Mouse (Mus musculus) CH12.LX (cell line): ENCODE measurements at regions not wholly inside any gene's neighbourhood (a gene's known extent, or its start where the extent isn't known, plus 50 kb on each side); places are given as distances from the start of the nearest gene placed in this dataset.

ENCODE experiments used
- DNase-seq: peaks from one replicate; pipeline ENCODE4 v3.0.0-alpha.2; 2013; ENCODE audit errors: extremely low read depth
- H3K27ac ChIP-seq: 2 replicates; pipeline ENCODE4 v1.5.1; 2012; ENCODE audit warnings: low read depth, mild to moderate bottlenecking, control low read depth, moderate library complexity; ENCODE audit not compliant: insufficient read depth
- H3K27me3 ChIP-seq: replicated peaks from 2 replicates; pipeline ENCODE3; 2012; ENCODE audit warnings: inconsistent platforms
- H3K36me3 ChIP-seq, 2 experiments: replicated peaks in 1 of 2; 2 replicates each; pipeline versions ENCODE3 to v1.6.1; 2012; ENCODE audit warnings: inconsistent platforms in 1 of 2, low read length in 1 of 2, mild to moderate bottlenecking in 1 of 2, mixed read lengths in 1 of 2, moderate library complexity in 1 of 2; ENCODE audit not compliant: control insufficient read depth in 1 of 2, insufficient read depth in 1 of 2
- H3K4me1 ChIP-seq, 2 experiments: 2 replicates each; pipeline ENCODE4 v1.6.1; 2012; ENCODE audit warnings: inconsistent platforms in 1 of 2, moderate library complexity in 1 of 2; ENCODE audit not compliant: insufficient read depth in 2 of 2, control insufficient read depth in 1 of 2
- H3K4me2 ChIP-seq: 2 replicates; pipeline ENCODE4 v1.6.1; 2012; ENCODE audit warnings: low read depth, mild to moderate bottlenecking, control low read depth; ENCODE audit not compliant: poor library complexity, insufficient read depth, severe bottlenecking
- H3K4me3 ChIP-seq, 3 experiments: fragments of 150-350 bp in 1 of 3; sonication (generic) in 1 of 3; replicated peaks in 1 of 3; 2 replicates each; pipeline versions ENCODE3 to v1.5.1; 2011 to 2012; ENCODE audit warnings: low read depth in 2 of 3, low read length in 2 of 3, mild to moderate bottlenecking in 2 of 3, moderate library complexity in 2 of 3, control low read depth in 1 of 3, improper control_type of control experiment in 1 of 3, inconsistent platforms in 1 of 3, mixed read lengths in 1 of 3; ENCODE audit not compliant: poor library complexity in 1 of 3
- H3K79me2 ChIP-seq: replicated peaks from 2 replicates; pipeline ENCODE4 v1.6.1; 2012; ENCODE audit warnings: mild to moderate bottlenecking, moderate library complexity; ENCODE audit not compliant: control insufficient read depth, poor library complexity, insufficient read depth, severe bottlenecking; ENCODE audit errors: extremely low read depth
- H3K9ac ChIP-seq: 2 replicates; pipeline ENCODE4 v1.6.1; 2012; ENCODE audit warnings: low read depth, mild to moderate bottlenecking, control low read depth, moderate library complexity; ENCODE audit not compliant: insufficient read depth
- H3K9me3 ChIP-seq: replicated peaks from 2 replicates; pipeline ENCODE3; 2012; ENCODE audit warnings: low read length, inconsistent platforms, mixed read lengths
- ETS1 ChIP-seq: conservative IDR thresholded peaks from 2 replicates; pipeline ENCODE4 v1.6.1; 2012; ENCODE audit warnings: low read depth, mild to moderate bottlenecking, inconsistent platforms, low read length, improper control_type of control experiment, moderate library complexity
- HCFC1 ChIP-seq: IDR thresholded peaks from 2 replicates; pipeline ENCODE4 v1.6.1; 2012; ENCODE audit warnings: low read depth, mild to moderate bottlenecking, inconsistent platforms, low read length, improper control_type of control experiment
- KAT2A ChIP-seq: IDR thresholded peaks from 2 replicates; pipeline ENCODE4 v1.6.1; 2012; ENCODE audit warnings: low read length, improper control_type of control experiment, inconsistent platforms; ENCODE audit not compliant: insufficient replicate concordance
- MAFK ChIP-seq: IDR thresholded peaks from 2 replicates; pipeline ENCODE4 v1.6.1; 2011; ENCODE audit warnings: low read length, improper control_type of control experiment; ENCODE audit not compliant: insufficient replicate concordance
- MAZ ChIP-seq: IDR thresholded peaks from 2 replicates; pipeline ENCODE4 v1.6.1; 2012; ENCODE audit warnings: low read depth, mild to moderate bottlenecking, inconsistent platforms, low read length, improper control_type of control experiment, moderate library complexity
- MXI1 ChIP-seq: IDR thresholded peaks from 2 replicates; pipeline ENCODE4 v1.6.1; 2011; ENCODE audit warnings: mild to moderate bottlenecking, low read depth, low read length, improper control_type of control experiment
- NRF1 ChIP-seq: IDR thresholded peaks from 2 replicates; pipeline ENCODE4 v1.6.1; 2014; ENCODE audit warnings: low read depth, mild to moderate bottlenecking, inconsistent platforms, low read length, improper control_type of control experiment, moderate library complexity
- POLR2A ChIP-seq: IDR thresholded peaks from 2 replicates; pipeline ENCODE4 v1.6.1; 2011; ENCODE audit warnings: low read depth, mild to moderate bottlenecking, improper control_type of control experiment, low read length
- SMC3 ChIP-seq: IDR thresholded peaks from 2 replicates; pipeline ENCODE4 v1.6.1; 2011; ENCODE audit warnings: low read depth, low read length, improper control_type of control experiment
- TBP ChIP-seq: conservative IDR thresholded peaks from 2 replicates; pipeline ENCODE4 v1.6.1; 2011; ENCODE audit warnings: low read depth, low read length, improper control_type of control experiment
- TCF12 ChIP-seq: IDR thresholded peaks from 2 replicates; pipeline ENCODE4 v1.6.1; 2014; ENCODE audit warnings: low read depth, mild to moderate bottlenecking, inconsistent platforms, low read length, improper control_type of control experiment
- USF1 ChIP-seq: IDR thresholded peaks from 2 replicates; pipeline ENCODE4 v1.6.1; 2014; ENCODE audit warnings: low read depth, mild to moderate bottlenecking, inconsistent platforms, low read length, improper control_type of control experiment
- USF2 ChIP-seq: conservative IDR thresholded peaks from 2 replicates; pipeline ENCODE4 v1.6.1; 2011; ENCODE audit warnings: low read depth, low read length, improper control_type of control experiment
- ZC3H11A ChIP-seq: IDR thresholded peaks from 2 replicates; pipeline ENCODE4 v1.6.1; 2012; ENCODE audit warnings: low read depth, mild to moderate bottlenecking, inconsistent platforms, low read length, improper control_type of control experiment
- ZKSCAN1 ChIP-seq: IDR thresholded peaks from 2 replicates; pipeline ENCODE4 v1.6.1; 2012; ENCODE audit warnings: low read depth, inconsistent platforms, low read length, improper control_type of control experiment, borderline replicate concordance
- dilution Hi-C: fragments of 300-500 bp; cut with MboI; formaldehyde crosslinking; loops from 2 replicates; pipeline ENCODE4 v1.14.3; 2020; ENCODE audit warnings: low sequenced_read_pairs; ENCODE audit not compliant: extremely low pct_unique_long_range_greater_than_20kb, extremely low pct_ligation_motif_present
- in situ Hi-C: fragments of 300-500 bp; cut with MboI; formaldehyde crosslinking; loops from 3 replicates; pipeline ENCODE4 v1.14.3; 2019; ENCODE audit warnings: low sequenced_read_pairs, low pct_ligation_motif_present, low pct_unique_long_range_greater_than_20kb, mixed read lengths

DNA sequence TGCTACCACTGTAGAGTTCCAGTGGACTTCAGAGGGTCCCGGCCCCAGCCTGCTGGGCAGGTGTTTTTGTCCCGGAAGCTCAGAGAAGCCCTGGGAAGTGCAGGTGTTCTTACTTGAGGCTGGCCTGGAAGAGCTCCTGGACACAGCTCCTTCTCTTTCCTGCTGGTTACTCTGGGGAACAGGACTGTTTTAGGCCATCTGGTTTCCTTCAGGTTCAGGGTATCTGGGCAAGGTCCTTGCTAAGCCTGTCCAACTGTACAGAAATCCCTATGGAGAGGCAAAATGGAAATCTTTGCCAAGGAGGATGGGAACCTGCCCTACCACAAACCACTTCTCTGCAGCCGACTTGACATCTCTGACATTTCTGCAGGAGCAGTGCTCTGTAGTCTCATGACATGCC is 198.4 kb downstream of the Foxo1 start:
- H3K9me3 ChIP-seq = peaks cover 12% of the 10 kb centered on the region
- no peaks in the 10 kb centered on the region for H3K27me3 ChIP-seq
- dilution Hi-C loops = no loop called here
- H3K4me1 ChIP-seq = peaks cover 8 to 27% of the 10 kb centered on the region in 2 experiments
- no peaks in the 10 kb centered on the region for H3K36me3 ChIP-seq
- no peak overlapping the region for H3K9ac ChIP-seq
- H3K79me2 ChIP-seq = no peaks in the 10 kb centered on the region
- in situ Hi-C loops = no loop called here
- H3K4me3 ChIP-seq = no peak overlapping the region
- H3K27ac ChIP-seq = no peak overlapping the region
- no peak overlapping the region for H3K4me2 ChIP-seq
- DNase-seq = no peak
- no peak for TF ChIP-seq KAT2A
- no peak for TF ChIP-seq USF2
- no peak for TF ChIP-seq SMC3
- no peak for TF ChIP-seq MAFK

DNA sequence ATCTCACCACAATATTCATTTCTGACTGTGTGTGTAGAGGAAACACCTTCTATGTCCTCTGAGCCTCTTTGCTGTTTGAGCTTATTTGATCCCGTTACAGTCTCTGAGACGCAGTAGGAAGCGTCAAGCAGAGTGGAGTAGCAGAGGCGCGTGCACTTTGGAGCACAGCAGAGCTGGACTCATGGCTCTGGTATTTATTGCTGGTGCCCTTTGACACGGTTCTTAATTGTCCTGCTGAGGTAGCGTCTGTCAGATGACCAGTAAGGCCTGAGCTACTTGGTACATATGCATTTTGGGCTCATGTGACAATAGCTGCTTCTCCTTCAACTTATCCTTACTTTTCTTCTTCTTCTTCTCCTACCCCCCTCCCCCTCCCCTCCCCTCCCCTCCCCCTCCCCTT is 195.8 kb downstream of the Foxo1 start:
- no peaks in the 10 kb centered on the region for H3K27me3 ChIP-seq
- H3K4me1 ChIP-seq = peaks cover 15 to 35% of the 10 kb centered on the region in 2 experiments
- no peak overlapping the region for H3K4me2 ChIP-seq
- in situ Hi-C loops = no loop called here
- no peak for TF ChIP-seq TBP
- TF ChIP-seq MAZ = no peak
- no peak for TF ChIP-seq ETS1
- no peak for TF ChIP-seq TCF12
- TF ChIP-seq POLR2A = no peak
- no peak for TF ChIP-seq NRF1
- TF ChIP-seq, all 38 proteins: peak for 0
- H3K79me2 ChIP-seq = no peaks in the 10 kb centered on the region
- dilution Hi-C loops = no loop called here
- H3K9ac ChIP-seq = no peak overlapping the region
- H3K9me3 ChIP-seq = no peaks in the 10 kb centered on the region
- DNase-seq = no peak
- H3K27ac ChIP-seq = no peak overlapping the region
- H3K36me3 ChIP-seq = no peaks in the 10 kb centered on the region
- no peak overlapping the region for H3K4me3 ChIP-seq

DNA sequence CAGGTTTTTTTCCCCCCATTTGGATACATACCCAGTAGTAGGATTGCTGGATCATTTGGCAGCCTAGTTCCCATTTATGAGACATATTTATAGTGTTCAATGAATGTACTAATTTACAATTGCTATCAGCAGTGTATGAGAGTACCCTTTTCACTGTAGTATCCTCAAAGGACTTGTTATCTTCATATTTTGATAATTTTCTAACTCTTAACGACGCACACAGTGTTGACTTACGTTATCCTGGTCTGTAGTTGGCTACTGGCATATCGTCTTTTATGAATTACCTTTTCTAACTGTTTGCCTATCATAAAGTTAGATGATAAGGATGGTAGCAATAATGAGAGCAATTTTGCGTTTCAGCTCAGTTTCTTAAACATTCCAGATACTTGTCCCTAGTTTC is 186.8 kb downstream of the Foxo1 start:
- Histone ChIP-seq H3K4me3 (no peak overlapping the region), H3K79me2 (no peaks in the 10 kb centered on the region), H3K4me2 (no peak overlapping the region), H3K4me1 (peaks cover 10 to 44% of the 10 kb centered on the region in 2 experiments), H3K9me3 (peaks cover 3% of the 10 kb centered on the region)
- in situ Hi-C loops = loop anchor here (5.0 kb wide), 1 partner anchor 88 kb away; no protein-coding TSS in a partner anchor
- no peak for DNase-seq
- dilution Hi-C loops = no loop called here
- no peak for TF ChIP-seq TCF12
- no peak for TF ChIP-seq KAT2A
- TF ChIP-seq MXI1 = no peak
- TF ChIP-seq USF1 = no peak
- no peak for TF ChIP-seq SMC3
- no peak for TF ChIP-seq NRF1
- TF ChIP-seq ZKSCAN1 = no peak
- no peak for TF ChIP-seq HCFC1
- TF ChIP-seq ZC3H11A = no peak
- TF ChIP-seq, all 38 proteins: peak for 0
- H3K27ac ChIP-seq = no peak overlapping the region
- H3K27me3 ChIP-seq = no peaks in the 10 kb centered on the region
- no peak overlapping the region for H3K9ac ChIP-seq
- no peaks in the 10 kb centered on the region for H3K36me3 ChIP-seq
